Mouse (Mus musculus): Measurements from ENCODE around the gene BC030499. TPM values are rescaled to one million over a fixed set of nuclear protein-coding genes. Genes with fewer than 3 reads are reported as not detected.

Gene BC030499
- polyA plus RNA-seq, 1 experiment from 2014 or later, result 0.32 TPM

- no peaks in the 10 kb centered on the region for H3K4me1 ChIP-seq (ENCODE audit: control insufficient read depth, insufficient read depth, low read length)
- WGBS, result 89% methylated on average over 7 of the region's 7 CpGs
- peaks cover 65% of the 10 kb centered on the region for H3K36me3 ChIP-seq (ENCODE audit: control insufficient read depth, insufficient read depth, low read length)
- H3K4me2 ChIP-seq (replicated peaks; ENCODE audit: low read depth, low read length), result no peak overlapping the region
- no peaks in the 10 kb centered on the region for H3K9me3 ChIP-seq (ENCODE audit: control insufficient read depth, low read depth, low read length)
- no peak overlapping the region for H3K9ac ChIP-seq (replicated peaks; ENCODE audit: low read depth, low read length)
- no peaks in the 10 kb centered on the region for H3K27me3 ChIP-seq (ENCODE audit: control insufficient read depth, insufficient read depth, low read length)
- no peak overlapping the region for H3K27ac ChIP-seq (ENCODE audit: low read length)
- no peak for ATAC-seq (ENCODE audit: insufficient number of reproducible peaks, insufficient read depth, low FRiP score, low read depth)
- H3K4me3 ChIP-seq (ENCODE audit: low read depth, low read length), result no peak overlapping the region
Measured at GRCm38 (mm10) chr11:78289146-78289763, 1.4 kb upstream of the BC030499 start.

GRCm38 (mm10) chr11:78294585-78294984 lies 3.9 kb downstream of the BC030499 start:
- 93% methylated on average over 6 of the region's 6 CpGs for WGBS
- H3K4me3 ChIP-seq (ENCODE audit: low read depth, low read length), result no peak overlapping the region
- H3K9ac ChIP-seq (replicated peaks; ENCODE audit: low read depth, low read length), result no peak overlapping the region
- no peaks in the 10 kb centered on the region for H3K4me1 ChIP-seq (ENCODE audit: control insufficient read depth, insufficient read depth, low read length)
- H3K27me3 ChIP-seq (ENCODE audit: control insufficient read depth, insufficient read depth, low read length), result no peaks in the 10 kb centered on the region
- H3K27ac ChIP-seq (ENCODE audit: low read length), result no peak overlapping the region
- no peak overlapping the region for H3K4me2 ChIP-seq (replicated peaks; ENCODE audit: low read depth, low read length)
- ATAC-seq (ENCODE audit: insufficient number of reproducible peaks, insufficient read depth, low FRiP score, low read depth), result no peak
- H3K9me3 ChIP-seq (ENCODE audit: control insufficient read depth, low read depth, low read length), result no peaks in the 10 kb centered on the region
- H3K36me3 ChIP-seq (ENCODE audit: control insufficient read depth, insufficient read depth, low read length), result peaks cover 16% of the 10 kb centered on the region

- WGBS, result 62% methylated on average over 7 of the region's 7 CpGs
- H3K36me3 ChIP-seq (ENCODE audit: control insufficient read depth, insufficient read depth, low read length), result peaks cover 26% of the 10 kb centered on the region
- peak overlapping the region; percentile 82 for H3K4me2 ChIP-seq (replicated peaks; ENCODE audit: low read depth, low read length)
- H3K9ac ChIP-seq (replicated peaks; ENCODE audit: low read depth, low read length), result no peak overlapping the region
- H3K4me3 ChIP-seq (ENCODE audit: low read depth, low read length), result peak overlapping the region; percentile 87
- H3K4me1 ChIP-seq (ENCODE audit: control insufficient read depth, insufficient read depth, low read length), result peaks cover 4% of the 10 kb centered on the region; the same call in 1 of the 2 replicates
- no peaks in the 10 kb centered on the region for H3K9me3 ChIP-seq (ENCODE audit: control insufficient read depth, low read depth, low read length)
- peak; percentile 33; the same call in 1 of the 2 replicates for ATAC-seq (ENCODE audit: insufficient number of reproducible peaks, insufficient read depth, low FRiP score, low read depth)
- H3K27me3 ChIP-seq (ENCODE audit: control insufficient read depth, insufficient read depth, low read length), result no peaks in the 10 kb centered on the region
- peak overlapping the region; percentile 58; the same call in 1 of the 2 replicates for H3K27ac ChIP-seq (ENCODE audit: low read length)
Measured at GRCm38 (mm10) chr11:78300917-78301316, 10.3 kb downstream of the BC030499 start.

- Histone ChIP-seq H3K4me2 (replicated peaks; ENCODE audit: low read depth, low read length) (peak within 1 kb of the TSS; percentile 82), H3K4me3 (ENCODE audit: low read depth, low read length) (peak within 1 kb of the TSS; percentile 87), H3K9ac (replicated peaks; ENCODE audit: low read depth, low read length) (peak within 1 kb of the TSS; percentile 65), H3K27me3 (ENCODE audit: control insufficient read depth, insufficient read depth, low read length) (no peaks in the 10 kb centered on the region), H3K36me3 (ENCODE audit: control insufficient read depth, insufficient read depth, low read length) (peaks cover 31% of the 10 kb centered on the region), H3K4me1 (ENCODE audit: control insufficient read depth, insufficient read depth, low read length) (peaks cover 4% of the 10 kb centered on the region; the same call in 1 of the 2 replicates), H3K27ac (ENCODE audit: low read length) (peak within 1 kb of the TSS; percentile 63; the same call in 1 of the 2 replicates), H3K9me3 (ENCODE audit: control insufficient read depth, low read depth, low read length) (no peaks in the 10 kb centered on the region)
- WGBS, result under 1% methylated on average over 49 of the region's 49 CpGs
- ATAC-seq (ENCODE audit: insufficient number of reproducible peaks, insufficient read depth, low FRiP score, low read depth), result peak; percentile 99
Measured at GRCm38 (mm10) chr11:78301357-78302084, 10.9 kb downstream of the BC030499 start, which contains the start of gene Spag5. TSS of gene Spag5 (plus strand) at chr11:78301529.

- WGBS, result 92% methylated on average over 4 of the region's 4 CpGs
- H3K4me2 ChIP-seq (replicated peaks; ENCODE audit: low read depth, low read length), result no peak overlapping the region
- no peak overlapping the region for H3K9ac ChIP-seq (replicated peaks; ENCODE audit: low read depth, low read length)
- H3K4me1 ChIP-seq (ENCODE audit: control insufficient read depth, insufficient read depth, low read length), result peaks cover 4% of the 10 kb centered on the region; the same call in 1 of the 2 replicates
- H3K4me3 ChIP-seq (ENCODE audit: low read depth, low read length), result no peak overlapping the region
- no peaks in the 10 kb centered on the region for H3K27me3 ChIP-seq (ENCODE audit: control insufficient read depth, insufficient read depth, low read length)
- H3K9me3 ChIP-seq (ENCODE audit: control insufficient read depth, low read depth, low read length), result no peaks in the 10 kb centered on the region
- no peak overlapping the region for H3K27ac ChIP-seq (ENCODE audit: low read length)
- ATAC-seq (ENCODE audit: insufficient number of reproducible peaks, insufficient read depth, low FRiP score, low read depth), result no peak
- H3K36me3 ChIP-seq (ENCODE audit: control insufficient read depth, insufficient read depth, low read length), result peaks cover 54% of the 10 kb centered on the region
Measured at GRCm38 (mm10) chr11:78305272-78305671, 14.6 kb downstream of the BC030499 start.

GRCm38 (mm10) chr11:78310861-78311511 lies 20.3 kb downstream of the BC030499 start:
- H3K27me3 ChIP-seq (ENCODE audit: control insufficient read depth, insufficient read depth, low read length), result no peaks in the 10 kb centered on the region
- no peak overlapping the region for H3K27ac ChIP-seq (ENCODE audit: low read length)
- H3K9ac ChIP-seq (replicated peaks; ENCODE audit: low read depth, low read length), result no peak overlapping the region
- no peaks in the 10 kb centered on the region for H3K9me3 ChIP-seq (ENCODE audit: control insufficient read depth, low read depth, low read length)
- peaks cover 60% of the 10 kb centered on the region for H3K36me3 ChIP-seq (ENCODE audit: control insufficient read depth, insufficient read depth, low read length)
- no peak overlapping the region for H3K4me2 ChIP-seq (replicated peaks; ENCODE audit: low read depth, low read length)
- H3K4me1 ChIP-seq (ENCODE audit: control insufficient read depth, insufficient read depth, low read length), result no peaks in the 10 kb centered on the region
- H3K4me3 ChIP-seq (ENCODE audit: low read depth, low read length), result no peak overlapping the region
- no peak for ATAC-seq (ENCODE audit: insufficient number of reproducible peaks, insufficient read depth, low FRiP score, low read depth)
- 95% methylated on average over 8 of the region's 8 CpGs for WGBS

GRCm38 (mm10) chr11:78313662-78314061 lies 23.0 kb downstream of the BC030499 start:
- 92% methylated on average over 2 of the region's 2 CpGs for WGBS
- no peak overlapping the region for H3K9ac ChIP-seq (replicated peaks; ENCODE audit: low read depth, low read length)
- H3K4me2 ChIP-seq (replicated peaks; ENCODE audit: low read depth, low read length), result no peak overlapping the region
- H3K4me3 ChIP-seq (ENCODE audit: low read depth, low read length), result no peak overlapping the region
- no peak overlapping the region for H3K27ac ChIP-seq (ENCODE audit: low read length)
- H3K36me3 ChIP-seq (ENCODE audit: control insufficient read depth, insufficient read depth, low read length), result peaks cover 71% of the 10 kb centered on the region
- no peaks in the 10 kb centered on the region for H3K9me3 ChIP-seq (ENCODE audit: control insufficient read depth, low read depth, low read length)
- ATAC-seq (ENCODE audit: insufficient number of reproducible peaks, insufficient read depth, low FRiP score, low read depth), result no peak
- H3K4me1 ChIP-seq (ENCODE audit: control insufficient read depth, insufficient read depth, low read length), result no peaks in the 10 kb centered on the region
- no peaks in the 10 kb centered on the region for H3K27me3 ChIP-seq (ENCODE audit: control insufficient read depth, insufficient read depth, low read length)

GRCm38 (mm10) chr11:78318411-78318810 lies 27.8 kb downstream of the BC030499 start:
- Histone ChIP-seq H3K27me3 (ENCODE audit: control insufficient read depth, insufficient read depth, low read length) (no peaks in the 10 kb centered on the region), H3K9ac (replicated peaks; ENCODE audit: low read depth, low read length) (no peak overlapping the region), H3K4me3 (ENCODE audit: low read depth, low read length) (no peak overlapping the region), H3K4me1 (ENCODE audit: control insufficient read depth, insufficient read depth, low read length) (0 out of 2 replicates have a peak, but pooled peaks cover 6% of the 10 kb centered on the region), H3K27ac (ENCODE audit: low read length) (no peak overlapping the region), H3K9me3 (ENCODE audit: control insufficient read depth, low read depth, low read length) (no peaks in the 10 kb centered on the region), H3K4me2 (replicated peaks; ENCODE audit: low read depth, low read length) (no peak overlapping the region), H3K36me3 (ENCODE audit: control insufficient read depth, insufficient read depth, low read length) (peaks cover 72% of the 10 kb centered on the region)
- no peak for ATAC-seq (ENCODE audit: insufficient number of reproducible peaks, insufficient read depth, low FRiP score, low read depth)
- WGBS, result 91% methylated on average over 2 of the region's 2 CpGs

Data from stomach, embryonic 14.5 days (tissue).